Mouse (Mus musculus) heart, postnatal 25 days (tissue): Measurements from ENCODE around the gene Asna1. TPM values are rescaled to one million over a fixed set of nuclear protein-coding genes. Genes with fewer than 3 reads are reported as not detected.

ENCODE experiments used
- DNase-seq: peaks from one replicate; pipeline ENCODE4 v3.0.0; 2022; ENCODE audit warnings: low spot score
- intact Hi-C: fragments of 180-260 bp; cut with DNase I; formaldehyde crosslinking; loops from one replicate; pipeline ENCODE4 v1.15.1; 2025
- total RNA-seq, 2 experiments: library from RNA; stranded (reverse); gene quantifications; 2 replicates each; pipeline ENCODE4 v1.2.3; 2021

Gene Asna1
- total RNA-seq, 2 experiments from 2014 or later, result 65.0 to 67.4 TPM

DNA sequence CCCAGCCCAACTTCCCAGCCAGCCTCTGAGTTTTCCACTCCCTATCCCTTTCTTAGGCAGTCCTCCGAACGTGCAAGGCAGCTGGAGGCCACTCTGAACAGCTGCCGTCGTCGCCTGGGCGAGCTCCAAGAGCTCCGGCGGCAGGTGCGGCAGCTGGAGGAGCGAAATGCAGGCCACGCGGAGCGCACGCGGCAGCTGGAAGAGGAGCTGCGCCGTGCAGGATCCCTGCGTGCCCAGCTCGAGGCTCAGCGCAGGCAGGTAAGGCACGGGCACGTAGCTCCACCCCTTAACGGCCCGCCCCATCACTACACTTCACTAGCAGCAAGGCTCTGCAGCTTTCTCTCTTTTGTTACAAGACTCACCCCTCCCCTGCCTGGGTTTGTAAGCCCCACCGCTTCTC lies 29.4 kb downstream of the Asna1 start:
- intact Hi-C loops, result loop anchor here (2.0 to 5.0 kb wide), 2 partner anchors 33 to 67 kb away; no protein-coding TSS in a partner anchor
- DNase-seq, result no peak

DNA sequence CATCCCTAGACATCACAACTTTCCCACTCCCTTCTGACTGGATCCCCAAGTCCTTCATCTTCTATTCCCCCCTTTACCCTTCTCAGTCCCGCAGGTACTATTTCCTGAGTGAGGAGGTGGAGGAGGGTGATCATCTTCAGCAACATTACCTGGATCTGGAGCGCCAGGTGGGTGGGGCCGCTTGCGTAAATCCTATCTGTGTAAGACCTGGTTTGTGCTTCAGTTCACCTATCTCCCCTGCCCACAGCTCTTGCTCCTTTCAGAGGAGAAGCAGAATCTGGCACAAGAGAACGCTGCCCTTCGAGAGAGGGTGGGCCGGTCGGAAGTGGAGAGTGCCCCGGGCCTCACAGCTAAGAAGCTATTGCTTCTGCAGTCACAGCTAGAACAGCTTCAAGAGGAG lies 30.7 kb downstream of the Asna1 start:
- no peak for DNase-seq
- intact Hi-C loops, result loop anchor here (5.0 kb wide), 1 partner anchor 82 kb away; no protein-coding TSS in a partner anchor

DNA sequence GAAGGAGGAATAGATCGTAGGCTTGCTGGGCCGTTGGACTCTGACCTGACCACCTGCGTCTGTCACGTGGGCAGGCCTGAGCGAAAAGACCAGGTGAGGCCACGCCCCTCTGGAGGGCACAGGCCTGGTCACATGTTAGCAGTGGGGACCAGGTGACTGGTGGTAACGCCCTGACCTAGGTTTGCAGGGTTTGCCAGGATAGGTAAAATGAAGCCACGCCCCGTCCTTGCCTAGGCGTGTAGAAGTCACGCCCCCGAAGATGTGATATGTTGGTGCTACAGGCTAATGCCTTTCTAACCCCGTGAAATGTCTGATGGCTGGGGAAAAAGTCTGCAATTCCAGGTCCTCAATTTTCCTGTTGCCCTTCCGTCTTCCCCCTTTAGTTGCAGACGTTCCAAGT lies 34.2 kb downstream of the Asna1 start:
- intact Hi-C loops, result loop anchor here (1.0 to 5.0 kb wide), 2 partner anchors 16 to 79 kb away; no protein-coding TSS in a partner anchor
- DNase-seq, result no peak

DNA sequence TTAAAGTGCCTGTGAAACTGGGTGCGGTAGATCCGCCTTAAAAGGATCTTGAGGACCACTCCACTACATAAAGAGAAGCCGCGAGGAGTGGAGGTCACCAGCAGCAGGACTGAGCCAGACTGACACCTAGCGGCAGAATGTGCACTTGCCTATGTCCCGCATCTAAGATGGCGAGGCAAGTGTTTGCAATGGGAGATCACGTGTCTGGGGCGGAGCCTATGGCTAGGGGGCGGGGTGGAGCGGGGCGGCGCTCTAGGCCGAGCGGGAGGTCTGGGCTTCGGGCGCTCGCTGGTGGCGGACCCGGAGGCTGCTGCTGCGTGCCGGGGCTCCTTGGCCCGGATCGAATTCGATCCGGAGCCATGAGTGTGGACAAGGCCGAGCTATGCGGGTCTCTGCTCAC lies 34.7 kb downstream of the Asna1 start, which contains the start of gene Hook2:
Gene Hook2 (plus strand): TSS at position 255 of the 400 bp plus-strand sequence.
- peak; percentile 93 for DNase-seq
- intact Hi-C loops, result loop anchor here (1.0 to 5.0 kb wide), 2 partner anchors 15 to 78 kb away; no protein-coding TSS in a partner anchor

DNA sequence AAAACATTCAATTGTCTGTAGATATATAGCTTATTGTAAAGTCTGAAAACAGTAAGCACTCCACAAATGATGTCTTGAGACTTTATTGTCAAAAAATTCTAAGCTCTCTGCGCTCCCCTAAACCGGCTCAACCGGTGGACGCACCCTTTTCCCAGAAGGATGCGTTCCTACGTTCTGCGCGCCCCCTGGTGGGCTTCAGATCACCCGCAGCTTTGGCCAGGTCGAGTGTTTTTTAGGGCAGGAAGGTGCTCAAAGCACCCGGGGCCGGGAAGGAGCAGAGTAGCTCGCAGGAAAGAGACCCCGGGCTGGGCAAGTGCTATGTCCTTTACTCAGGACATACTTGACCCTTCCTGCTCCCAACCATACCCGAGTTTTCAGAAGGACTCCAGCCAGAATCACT lies 35.3 kb downstream of the Asna1 start:
- DNase-seq, result peak; percentile 86
- intact Hi-C loops, result loop anchor here (1.0 to 5.0 kb wide), 2 partner anchors 15 to 78 kb away; no protein-coding TSS in a partner anchor

DNA sequence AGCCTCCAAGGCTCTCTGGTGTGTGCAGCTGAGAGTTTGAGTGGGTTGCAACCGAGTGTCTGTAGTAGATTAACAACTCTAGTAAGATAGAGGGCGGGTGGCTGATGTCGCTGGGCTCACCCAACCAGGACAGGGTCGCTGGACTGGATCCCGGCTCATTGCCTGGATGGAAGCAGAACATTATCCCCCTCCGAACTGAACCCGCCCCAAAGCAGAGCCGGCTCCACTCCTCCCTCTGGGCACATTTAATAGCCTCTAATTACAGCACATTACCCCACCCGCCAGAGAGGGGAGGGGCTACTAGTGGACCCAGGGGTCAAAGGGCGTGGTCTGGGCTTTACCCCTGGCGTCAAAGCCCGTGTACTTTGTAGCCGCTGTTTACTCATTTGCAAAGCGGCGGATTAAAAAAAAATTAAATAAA lies 35.8 kb downstream of the Asna1 start:
- peak; percentile 66 for DNase-seq
- intact Hi-C loops, result no loop called here

DNA sequence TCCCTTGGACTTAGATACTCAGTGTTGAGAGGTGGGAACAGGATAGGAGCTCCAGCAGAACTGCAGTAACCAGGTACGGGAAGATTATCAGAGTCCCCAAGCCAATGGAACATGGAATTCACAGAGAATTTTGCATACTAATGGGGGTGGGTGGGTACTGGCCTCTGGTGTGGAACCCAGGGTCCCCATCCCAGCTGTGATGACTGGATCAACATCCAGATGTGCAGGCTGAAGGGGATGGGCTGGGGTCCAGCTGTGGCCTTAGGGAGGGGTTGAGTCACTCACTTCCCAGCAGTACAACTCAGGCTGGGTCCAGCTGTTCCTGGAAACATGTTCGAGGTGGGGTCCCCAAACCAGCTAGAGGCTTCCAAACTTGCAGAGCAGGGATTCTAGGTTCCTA lies 37.2 kb downstream of the Asna1 start:
- intact Hi-C loops, result no loop called here
- peak; percentile 46 for DNase-seq

DNA sequence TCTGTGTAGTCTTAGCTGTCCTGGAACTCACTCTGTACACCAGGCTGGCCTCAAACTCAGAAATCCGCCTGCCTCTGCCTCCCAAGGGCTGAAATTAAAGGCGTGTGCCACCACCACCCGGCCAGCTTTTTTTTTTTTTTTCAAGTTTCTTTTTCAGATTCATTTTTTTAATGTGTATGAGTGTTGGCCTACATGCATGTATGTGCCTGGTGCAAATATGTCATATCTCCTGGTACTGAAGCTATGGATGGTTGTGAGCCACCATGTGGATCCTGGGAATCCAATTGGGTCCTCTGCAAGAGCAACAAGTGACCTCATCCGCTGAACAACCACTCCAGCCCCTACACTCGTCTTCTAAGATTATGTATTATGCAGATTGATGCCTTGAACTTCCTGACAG lies 37.7 kb downstream of the Asna1 start:
- intact Hi-C loops, result no loop called here
- no peak for DNase-seq

DNA sequence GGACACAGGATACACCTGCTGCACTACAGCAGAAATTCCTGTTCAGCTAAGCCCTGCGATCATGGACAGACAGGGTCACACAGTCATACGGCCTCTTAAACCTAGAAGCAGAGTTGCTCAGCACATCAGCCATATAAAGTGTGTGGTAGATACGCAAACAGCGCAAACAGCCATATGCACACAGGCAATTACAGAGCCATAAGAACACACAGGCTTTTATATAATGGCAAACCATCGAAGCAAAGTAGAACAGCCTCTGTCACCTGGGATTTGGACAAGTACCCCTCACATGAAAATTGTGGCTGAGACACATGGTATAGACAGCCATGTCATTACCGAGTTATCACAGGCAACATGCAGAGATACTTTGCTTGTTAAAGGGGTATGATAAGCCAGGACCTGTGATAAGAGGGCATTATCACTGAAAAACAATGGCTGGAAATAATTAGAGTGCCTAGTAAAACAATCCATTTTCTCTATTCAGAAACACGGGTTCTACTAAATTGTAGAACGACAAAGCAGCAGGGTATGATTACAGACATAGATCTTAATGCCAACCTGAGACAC lies 38.6 kb downstream of the Asna1 start:
- intact Hi-C loops, result no loop called here
- DNase-seq, result no peak

DNA sequence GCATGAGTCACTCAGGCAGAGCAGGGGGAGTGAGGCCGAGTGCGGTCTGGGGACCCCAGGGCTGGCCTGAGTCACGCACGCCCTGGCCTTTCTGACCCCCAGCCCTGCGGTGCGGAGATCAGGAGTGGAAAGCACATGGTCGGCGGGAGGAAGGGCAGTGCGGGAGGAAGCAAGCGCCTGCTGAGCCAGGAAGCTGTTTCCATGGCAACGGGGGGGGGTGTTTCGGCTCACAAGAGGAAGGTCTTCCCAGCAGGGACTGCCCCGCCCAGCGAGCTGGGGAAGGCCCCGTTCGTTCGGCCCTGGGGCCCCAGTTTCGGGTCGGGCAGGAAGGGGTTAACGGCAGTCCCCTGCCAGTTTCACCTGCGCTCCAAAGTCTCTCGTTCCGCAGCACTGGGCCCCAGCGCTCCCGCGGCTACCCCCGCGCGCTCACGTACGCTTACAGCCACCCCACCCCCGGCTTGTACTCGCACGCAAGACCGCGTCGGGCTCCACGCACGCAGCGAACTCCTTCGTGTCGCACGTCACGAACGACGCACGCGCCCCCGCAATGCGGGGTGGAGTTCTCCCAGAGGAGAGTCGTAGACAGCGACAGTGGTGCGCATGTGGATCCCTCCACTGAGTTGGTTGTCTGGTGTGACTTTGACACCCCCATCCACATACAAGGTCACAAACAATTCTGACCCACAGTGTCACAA lies 39.2 kb downstream of the Asna1 start:
- intact Hi-C loops, result no loop called here
- peak; percentile 82 for DNase-seq

DNA sequence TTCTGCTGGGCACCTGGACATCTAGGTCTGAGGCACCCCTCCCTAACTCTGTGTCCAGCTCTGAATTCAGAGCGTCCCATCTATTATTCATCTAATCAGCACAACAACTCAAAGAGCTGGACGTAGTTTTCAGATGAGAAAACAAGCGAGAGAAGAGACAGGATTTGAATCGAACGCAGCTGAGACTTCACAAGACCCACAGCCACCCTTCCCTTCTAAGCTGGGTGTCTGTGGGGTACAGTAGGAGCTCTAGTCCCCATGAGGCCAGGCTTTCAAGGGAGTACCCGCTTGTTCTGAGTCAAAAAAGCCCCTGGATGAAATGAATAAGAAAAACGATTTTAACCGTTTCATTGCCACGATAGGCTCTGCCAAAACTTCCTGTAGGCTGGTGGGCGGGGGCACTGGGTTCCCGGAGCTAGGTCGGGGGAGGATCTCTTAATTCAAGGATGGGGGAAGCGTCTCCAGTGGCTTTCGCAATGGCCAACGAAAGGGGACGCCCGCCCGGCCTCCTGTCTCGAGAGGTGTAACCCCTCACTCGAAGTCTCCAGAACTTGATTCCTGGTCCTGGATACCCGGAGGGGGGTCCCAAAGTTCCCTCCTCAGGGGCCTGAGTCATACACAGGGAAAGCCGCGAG lies 39.9 kb downstream of the Asna1 start:
- DNase-seq, result no peak
- intact Hi-C loops, result no loop called here

DNA sequence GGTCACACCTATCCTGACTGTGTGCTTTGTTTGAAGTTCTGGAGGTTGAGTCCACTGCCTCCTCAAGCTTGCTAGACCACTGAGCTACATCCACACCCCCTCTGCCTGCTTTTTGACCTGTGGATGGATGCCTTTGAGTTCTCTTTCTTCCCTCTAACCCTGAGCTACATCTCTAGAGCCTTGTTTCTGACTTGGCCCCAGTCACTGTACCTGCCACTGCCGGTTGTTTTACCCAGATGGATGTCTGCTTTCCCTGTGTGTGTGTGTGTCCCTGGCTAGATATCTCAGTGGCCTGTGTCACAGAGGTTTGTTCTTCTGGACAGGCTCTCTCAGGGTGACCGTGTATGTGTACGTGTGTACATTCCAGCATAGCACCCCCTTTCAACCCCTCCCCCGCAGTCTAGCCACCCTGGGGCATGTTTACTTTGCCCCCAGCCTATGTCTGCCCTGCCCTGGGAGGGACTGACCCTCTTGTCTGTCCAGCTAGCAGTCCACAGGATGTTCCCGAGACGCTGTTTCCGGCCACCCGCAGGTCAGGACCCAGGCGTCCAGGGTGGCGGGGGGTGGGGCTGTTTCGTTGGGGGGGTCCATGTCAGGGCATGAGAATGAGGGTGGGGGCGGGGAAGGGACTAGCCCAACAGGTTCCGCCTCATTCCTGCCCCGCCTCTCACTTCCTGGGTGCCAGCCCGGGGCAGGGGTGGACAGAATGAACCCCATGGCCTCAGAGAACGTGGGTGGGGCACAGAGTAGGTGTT lies 40.6 kb downstream of the Asna1 start:
- intact Hi-C loops, result no loop called here
- DNase-seq, result no peak

DNA sequence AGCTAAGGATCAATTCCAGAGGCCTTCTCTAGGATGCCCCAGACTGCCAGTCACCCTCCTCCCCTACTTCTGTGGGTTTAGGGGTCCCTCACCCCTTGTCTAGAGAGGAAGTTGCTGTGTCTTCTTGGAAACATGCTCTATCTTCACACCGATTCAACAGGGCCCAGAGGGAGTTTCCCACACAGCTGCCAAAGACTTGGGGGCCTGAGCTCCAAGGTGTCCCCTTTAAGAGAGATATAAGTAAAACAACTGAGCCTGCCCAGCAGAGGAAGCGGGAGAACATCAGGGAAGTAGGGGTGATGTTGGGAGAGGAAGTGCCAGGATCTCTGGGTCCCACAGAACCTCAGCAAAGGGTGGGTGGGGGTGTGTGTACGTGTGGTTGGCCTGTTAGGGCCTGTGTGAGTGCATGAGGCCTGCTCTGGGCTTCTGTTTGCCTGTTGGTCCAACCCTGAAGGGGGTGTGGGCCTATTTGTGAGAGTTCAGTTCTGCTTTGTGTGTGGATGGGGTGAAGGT lies 42.5 kb downstream of the Asna1 start:
- DNase-seq, result no peak
- intact Hi-C loops, result no loop called here

DNA sequence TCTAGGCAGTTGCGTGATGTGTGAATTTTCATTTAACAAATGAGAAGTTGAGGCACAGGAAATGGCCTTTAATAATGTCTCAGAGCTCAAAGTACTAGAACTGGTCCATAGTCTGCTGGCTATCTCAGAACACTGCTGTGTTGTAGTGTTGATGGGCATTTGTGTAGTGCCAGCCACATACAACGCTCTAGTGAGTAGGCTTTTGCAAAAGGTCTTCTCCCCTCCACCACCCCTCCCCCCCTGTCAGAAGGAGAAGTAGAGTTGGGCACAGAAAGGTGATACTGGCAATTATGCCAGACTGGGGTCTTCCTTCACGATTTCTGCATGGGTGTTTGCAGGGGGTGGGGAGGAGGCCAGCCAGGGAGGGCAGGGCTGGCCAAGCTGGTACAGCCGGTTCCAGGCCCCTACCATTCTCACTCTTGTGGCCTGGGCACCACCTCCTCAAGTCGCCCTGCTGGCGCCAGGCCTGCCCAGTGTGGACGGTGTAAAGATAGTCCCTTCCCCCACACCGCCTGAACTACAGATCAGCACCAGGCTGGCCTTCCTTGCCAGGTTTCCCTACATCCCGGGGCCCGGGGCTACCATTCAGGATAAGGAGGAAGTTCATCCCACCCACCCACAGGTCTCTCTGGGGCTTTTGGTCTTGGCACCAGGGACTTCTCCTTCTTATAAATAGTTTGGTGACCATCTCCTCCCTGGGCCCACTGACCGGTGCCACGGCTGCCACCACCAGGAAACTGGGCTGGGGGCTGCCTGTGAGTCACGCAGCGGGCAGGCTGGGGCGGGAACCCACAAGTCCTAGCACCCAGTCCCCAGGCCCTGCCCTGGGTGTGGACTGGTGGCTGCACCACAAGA lies 43.2 kb downstream of the Asna1 start:
- intact Hi-C loops, result no loop called here
- DNase-seq, result no peak

DNA sequence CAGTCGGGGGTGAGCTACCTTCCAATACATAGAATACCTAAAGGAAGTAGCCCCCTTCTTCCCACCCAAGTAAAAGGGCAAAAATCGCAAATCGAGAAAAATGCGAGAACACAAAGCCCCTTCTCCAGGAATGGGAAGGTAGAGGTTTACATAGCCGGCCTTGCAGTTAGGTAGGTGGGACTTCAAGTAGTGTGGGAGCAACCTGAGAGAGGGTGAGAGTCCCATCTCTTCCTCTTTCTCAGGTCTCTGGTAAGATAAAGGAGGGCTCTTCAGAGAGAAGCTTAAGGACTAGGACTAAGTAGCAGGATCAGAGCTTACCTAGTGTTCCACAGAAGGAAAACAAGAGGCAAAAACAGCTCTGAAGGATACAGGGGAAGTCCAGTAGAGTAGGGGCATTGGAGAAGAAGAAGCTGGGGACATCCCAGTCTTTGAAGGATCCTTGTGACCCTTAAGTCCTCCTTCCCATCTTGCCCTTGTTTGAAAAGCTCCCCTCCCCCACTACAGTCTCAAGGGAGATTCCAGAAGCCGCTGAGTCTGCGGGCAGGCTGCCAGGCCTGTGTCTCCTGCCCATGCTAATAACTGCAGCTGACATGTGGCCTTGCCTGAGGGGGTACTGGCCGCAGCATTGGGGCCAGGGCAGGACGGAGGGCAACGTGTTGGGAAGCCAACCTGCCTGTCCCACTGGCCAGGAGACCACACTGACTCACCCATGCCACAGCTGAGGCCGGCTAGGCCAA lies 44.3 kb downstream of the Asna1 start:
- peak; percentile 72 for DNase-seq
- intact Hi-C loops, result no loop called here

DNA sequence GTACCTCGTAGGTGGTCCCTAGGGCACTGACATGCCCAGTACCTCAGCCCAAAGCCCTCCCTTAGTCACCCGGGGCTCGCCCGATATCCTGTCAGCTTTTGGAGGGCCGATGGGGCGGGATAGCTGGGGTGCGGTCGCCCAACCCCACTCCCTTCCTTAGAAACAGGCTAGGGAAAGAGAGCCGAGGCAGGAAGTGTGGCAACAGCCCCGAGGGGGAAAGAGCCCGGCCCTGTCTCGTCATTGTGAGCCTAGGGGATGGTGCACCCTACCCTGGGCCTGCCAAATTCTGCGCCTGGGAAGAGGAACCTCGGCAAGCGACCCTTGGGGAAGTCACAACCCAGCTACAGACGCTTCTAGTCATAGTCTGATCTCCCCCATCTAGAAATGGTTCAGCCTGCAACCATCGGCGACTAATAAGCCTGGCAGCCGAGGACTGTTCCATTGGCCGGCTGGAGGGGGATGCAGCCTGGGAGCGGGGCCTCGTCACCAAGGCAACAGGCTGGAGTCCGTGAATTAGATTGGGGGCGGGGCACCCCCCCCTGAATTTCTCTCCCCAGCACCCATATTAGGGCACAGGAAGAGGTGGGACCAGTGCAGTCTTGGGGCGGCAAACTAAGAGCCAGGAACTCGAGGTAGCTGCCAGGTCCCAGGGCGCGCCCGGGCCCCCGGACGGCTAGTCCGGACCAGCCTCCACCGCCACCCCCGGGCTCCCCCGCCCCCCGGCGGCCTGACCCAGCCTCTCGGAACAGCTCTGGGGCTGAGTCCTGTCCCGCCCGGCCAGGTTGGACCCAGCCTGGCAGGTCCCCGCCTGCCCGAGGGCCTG lies 45.3 kb downstream of the Asna1 start:
- intact Hi-C loops, result loop anchor here (5.0 kb wide), 2 partner anchors 318 to 452 kb away; partner anchors contain the start of genes 4921524J17Rik and Ier2
- DNase-seq, result peak; percentile 93

DNA sequence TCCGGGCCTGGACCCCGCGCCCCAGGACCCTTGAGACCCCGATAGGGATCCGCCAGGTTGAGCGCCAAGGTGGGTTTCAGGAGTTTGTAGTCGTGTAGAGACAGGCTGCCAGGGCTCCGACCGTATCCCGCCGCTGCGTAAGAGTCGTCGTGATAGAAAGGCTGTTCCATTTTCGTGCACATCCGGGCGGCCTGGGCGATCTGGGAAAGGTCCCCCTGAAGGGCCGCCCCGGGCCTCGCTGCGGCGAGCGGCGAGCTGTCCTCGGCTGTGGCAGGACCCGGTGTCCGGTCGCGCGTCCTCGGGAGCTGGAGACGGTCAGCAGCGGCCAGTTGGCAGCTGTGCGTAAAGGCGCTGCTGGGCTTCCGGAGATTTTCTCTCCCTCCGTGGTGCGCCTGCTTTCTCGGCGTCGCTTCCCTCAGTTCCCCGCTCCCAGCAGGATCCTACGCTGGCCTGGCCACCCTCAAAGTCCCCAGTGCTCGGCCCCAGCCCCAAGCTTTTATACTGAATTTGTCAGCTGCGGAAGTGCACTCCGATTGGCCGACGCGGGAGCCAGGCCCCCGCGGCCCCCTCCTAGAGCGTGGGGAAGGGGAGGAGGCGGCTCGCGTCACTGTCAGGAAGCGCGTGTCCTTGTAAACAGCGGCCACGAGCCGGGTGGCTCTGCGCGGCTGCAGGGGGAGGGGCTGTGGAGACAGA lies 46.7 kb downstream of the Asna1 start, which contains the start of gene Junb:
Gene Junb (minus strand): TSS at position 471 of the 693 bp plus-strand sequence.
- peak; percentile 98 for DNase-seq
- intact Hi-C loops, result loop anchor here (5.0 kb wide), 2 partner anchors 316 to 454 kb away; partner anchors contain the start of genes 4921524J17Rik and Ier2
